ENCODE assay signal across 17 mouse cellular contexts in the genomic region with DNA sequence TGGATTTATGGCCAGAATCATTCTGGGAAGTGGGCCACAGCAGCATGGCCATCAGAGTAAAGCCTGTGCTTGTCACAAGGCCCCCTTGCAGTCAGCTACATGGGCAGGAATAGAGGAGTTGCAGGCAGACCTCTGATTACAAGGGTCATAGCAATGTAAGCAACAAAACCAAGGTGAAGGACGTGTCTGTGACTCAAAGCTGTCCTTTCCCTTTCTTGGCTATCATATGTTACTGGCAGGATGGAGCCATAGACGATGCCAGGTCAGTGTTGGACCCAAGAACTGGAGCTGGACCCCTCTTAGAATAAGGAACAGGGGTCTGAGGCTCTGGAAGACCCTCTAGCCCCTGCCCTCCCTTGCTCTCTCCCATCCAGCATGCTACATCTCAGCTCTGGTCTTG. TPM values are rescaled to one million over a fixed set of nuclear protein-coding genes. Genes with fewer than 3 reads are reported as not detected.
"Had no signal": no experiment of that assay in that cellular context is flagged by ENCODE, and none has a peak within 500 bp of the region (broad histone marks: within the 10 kb centered on the region; RNA-seq: fewer than 3 reads in every experiment).

No protein-coding gene starts in this region.

- DNase-seq: gastrocnemius, postnatal 14 days; gastrocnemius, postnatal 36 days; heart, adult 11 months; heart, adult 2 months; heart, postnatal 14 days; heart, postnatal 36 days; kidney, adult 11 months; kidney, adult 2 months; kidney, adult 9 months; kidney, postnatal 14 days; kidney, postnatal 36 days; layer of hippocampus, adult 9-11 months; layer of hippocampus, postnatal 36 days; left cerebral cortex, postnatal 4 days had no signal

RNA-seq across cellular contexts. Expression of gene Ccdc33, which starts 30.2 kb away (rescaled TPM):
- total RNA-seq: gastrocnemius, adult 8-10 months; gastrocnemius, postnatal 14 days; gastrocnemius, postnatal 36 days; heart, adult 2 months; heart, postnatal 36 days; hematopoietic stem cell, adult 5-6 weeks; liver, adult 2 months had no signal

RNA-seq across cellular contexts. Expression of gene Islr2, which starts 55.3 kb away (rescaled TPM):
- total RNA-seq: liver, adult 2 months had no signal
